Mouse (Mus musculus): ENCODE data around the gene C1ql1.

DNA sequence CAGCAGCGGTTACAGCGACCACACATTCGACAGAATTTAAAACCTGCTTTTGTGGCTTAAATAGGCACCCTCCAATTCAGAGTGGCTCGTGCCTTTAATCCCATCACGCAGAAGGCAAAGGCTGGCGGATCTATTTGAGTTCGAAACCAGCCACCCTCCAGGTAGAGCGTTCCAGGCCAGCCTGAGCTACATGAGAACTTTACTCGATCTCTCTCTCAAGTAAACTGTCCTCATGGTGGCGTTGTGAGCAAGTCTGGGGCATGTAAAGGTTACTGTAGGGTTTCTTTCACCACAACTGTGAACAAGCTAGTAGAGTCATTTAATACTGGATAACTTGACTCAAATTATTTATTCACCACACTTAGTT lies 21.2 kb downstream of the C1ql1 start:
- TF ChIP-seq CTCF (IDR thresholded peaks at IDR 0.05; ENCODE audit: control insufficient read depth, insufficient read depth, insufficient replicate concordance, low read depth, low read length), result 0 out of 2 replicates have a peak, but pooled peaks have one; percentile 7
- no peak; the same call in 1 of the 2 replicates for TF ChIP-seq POLR2A (IDR thresholded peaks at IDR 0.05; ENCODE audit: control insufficient read depth, low read depth, low read length)
